8 mouse cellular contexts compared by ENCODE assay signal in genomic region chr11:57800266-57800951, GRCm38 (mm10). TPM values are rescaled to one million over a fixed set of nuclear protein-coding genes. Genes with fewer than 3 reads are reported as not detected.
DNase-seq lines count a peak whose midpoint lies in the region; ATAC-seq and TF ChIP-seq lines count a peak whose summit lies in the region.

No protein-coding gene starts in this region.

- 19% methylated on average over 22 of the region's 22 CpGs for WGBS in forebrain, embryonic 16.5 days
- WGBS in midbrain, embryonic 15.5 days = 19% methylated on average over 22 of the region's 22 CpGs

- no peak for TF ChIP-seq CTCF in CH12.LX (conservative IDR thresholded peaks at IDR 0.05 in 1 of 2, IDR thresholded peaks at IDR 0.05 in 1 of 2; ENCODE audit: low read depth in 2 of 2, low read length in 2 of 2)

- TF ChIP-seq POLR2A in CH12.LX (IDR thresholded peaks at IDR 0.05; ENCODE audit: low read depth, low read length) = no peak

- in situ Hi-C loops in CH12.LX (cut with MboI; ENCODE audit: low pct_ligation_motif_present, low pct_unique_long_range_greater_than_20kb, low sequenced_read_pairs) = loop anchor here (5.0 to 10.0 kb wide), 2 partner anchors 137 to 284 kb away; no protein-coding TSS in a partner anchor

- peaks cover 0 to 2% of the 10 kb centered on the region in 2 experiments for H3K36me3 ChIP-seq in CH12.LX (replicated peaks in 1 of 2; ENCODE audit: control insufficient read depth in 1 of 2, insufficient read depth in 1 of 2, low read length in 1 of 2)
- no peaks in the 10 kb centered on the region for H3K36me3 ChIP-seq in forebrain, embryonic 16.5 days (ENCODE audit: control insufficient read depth, insufficient read depth)
- H3K36me3 ChIP-seq in midbrain, embryonic 15.5 days (replicated peaks) = no peaks in the 10 kb centered on the region

- H3K4me2 ChIP-seq in CH12.LX (ENCODE audit: insufficient read depth, low read depth, poor library complexity, severe bottlenecking) = peak overlapping the region; percentile 76
- peak overlapping the region; percentile 92 for H3K4me2 ChIP-seq in forebrain, embryonic 16.5 days (ENCODE audit: low read length)
- peak overlapping the region; percentile 97 for H3K4me2 ChIP-seq in midbrain, embryonic 15.5 days

- H3K27ac ChIP-seq in CH12.LX (ENCODE audit: insufficient read depth, low read depth) = no peak overlapping the region
- no peak overlapping the region for H3K27ac ChIP-seq in forebrain, embryonic 16.5 days (ENCODE audit: low read length)
- no peak overlapping the region for H3K27ac ChIP-seq in midbrain, embryonic 15.5 days

- no peak for TF ChIP-seq EP300 in CH12.LX (IDR thresholded peaks at IDR 0.05; ENCODE audit: low read length)

- H3K9ac ChIP-seq in CH12.LX (ENCODE audit: insufficient read depth, low read depth) = peak overlapping the region; percentile 70
- peak overlapping the region; percentile 64 for H3K9ac ChIP-seq in forebrain, embryonic 16.5 days (replicated peaks; ENCODE audit: low read depth, low read length)
- H3K9ac ChIP-seq in midbrain, embryonic 15.5 days = peak overlapping the region; percentile 81

- ATAC-seq in CD4-positive, CD25-positive, alpha-beta regulatory T cell, adult 4 months = no peak
- ATAC-seq in forebrain, embryonic 16.5 days = no peak
- no peak for ATAC-seq in midbrain, embryonic 15.5 days (replicated peaks)

- dilution Hi-C loops in CH12.LX (cut with MboI; ENCODE audit: extremely low pct_ligation_motif_present, extremely low pct_unique_long_range_greater_than_20kb, low sequenced_read_pairs) = no loop called here

- DNase-seq in CD4-positive, CD25-positive, alpha-beta regulatory T cell, adult 2 months (ENCODE audit: low read depth, low spot score) = peak; percentile 43
- DNase-seq in CH12.LX (ENCODE audit: extremely low read depth) = peak; percentile 21
- peak; percentile 25 for DNase-seq in kidney, postnatal 10 days
- no peak for DNase-seq in embryo, embryonic 9.5 days (ENCODE audit: extremely low spot score)
- no peak for DNase-seq in frontal cortex, postnatal 14 days (ENCODE audit: low spot score in 2 of 2)

- H3K79me2 ChIP-seq in CH12.LX (replicated peaks; ENCODE audit: control insufficient read depth, extremely low read depth, insufficient read depth, poor library complexity, severe bottlenecking) = no peaks in the 10 kb centered on the region

- no peak for TF ChIP-seq RAD21 in CH12.LX (IDR thresholded peaks at IDR 0.05; ENCODE audit: low read depth, low read length)

- peaks cover 13% of the 10 kb centered on the region for H3K27me3 ChIP-seq in CH12.LX (replicated peaks)
- no peaks in the 10 kb centered on the region for H3K27me3 ChIP-seq in forebrain, embryonic 16.5 days (replicated peaks; ENCODE audit: control insufficient read depth, insufficient read depth, low read length)
- no peaks in the 10 kb centered on the region for H3K27me3 ChIP-seq in midbrain, embryonic 15.5 days (replicated peaks)

- peaks cover 7 to 24% of the 10 kb centered on the region in 2 experiments; a peak in 3 of 4 replicates for H3K4me1 ChIP-seq in CH12.LX (ENCODE audit: control insufficient read depth in 1 of 2, insufficient read depth in 2 of 2)
- peaks cover 21% of the 10 kb centered on the region for H3K4me1 ChIP-seq in forebrain, embryonic 16.5 days (replicated peaks; ENCODE audit: control insufficient read depth, insufficient read depth, low read length)
- peaks cover 24% of the 10 kb centered on the region for H3K4me1 ChIP-seq in midbrain, embryonic 15.5 days

- peak overlapping the region; percentile 73 to 97 (median 74) for H3K4me3 ChIP-seq in CH12.LX (replicated peaks in 1 of 3; ENCODE audit: low read depth in 2 of 3, low read length in 2 of 3, poor library complexity in 1 of 3)
- peak overlapping the region; percentile 91 for H3K4me3 ChIP-seq in forebrain, embryonic 16.5 days (replicated peaks; ENCODE audit: low read length)
- peak overlapping the region; percentile 93 for H3K4me3 ChIP-seq in midbrain, embryonic 15.5 days

- no peaks in the 10 kb centered on the region for H3K9me3 ChIP-seq in CH12.LX (replicated peaks; ENCODE audit: low read length)
- no peaks in the 10 kb centered on the region for H3K9me3 ChIP-seq in forebrain, embryonic 16.5 days (ENCODE audit: control insufficient read depth, low read length)
- H3K9me3 ChIP-seq in midbrain, embryonic 15.5 days = no peaks in the 10 kb centered on the region

TF ChIP-seq in CH12.LX, 34 proteins besides CTCF, POLR2A, EP300 and RAD21:
- TF ChIP-seq TCF12 (IDR thresholded peaks at IDR 0.05; ENCODE audit: low read depth, low read length) (no peak), MAFK (IDR thresholded peaks at IDR 0.05; ENCODE audit: insufficient replicate concordance, low read length) (no peak), ELF1 (IDR thresholded peaks at IDR 0.05; ENCODE audit: low read depth, low read length) (peak; percentile 52; the same call in 1 of the 2 replicates), NRF1 (IDR thresholded peaks at IDR 0.05; ENCODE audit: low read depth, low read length) (no peak)

RNA-seq across cellular contexts. Expression of gene Sap30l, which starts 1.0 kb away (rescaled TPM):
- polyA plus RNA-seq in CD4-positive, CD25-positive, alpha-beta regulatory T cell, adult 4 months (2017; shearing (Covaris generic)) = 1 to 10 TPM; 5.7 to 8.4 TPM
- 23.1 and 28.0 TPM in 2 replicates for total RNA-seq in CH12.LX (2012; rRNA removed)
- total RNA-seq in CH12.LX (2014; rRNA removed) = 16.8 and 17.1 TPM in 2 replicates
- 20.8 and 23.0 TPM in 2 replicates for polyA plus RNA-seq in CH12.LX (2012; ENCODE audit: insufficient read length, low read depth)
- polyA plus RNA-seq in forebrain, embryonic 16.5 days (2015; fragmentation: Nextera tagmentation; extraction: Ambion mirVana) = 5.8 and 7.9 TPM in 2 replicates
- polyA plus RNA-seq in midbrain, embryonic 15.5 days (2015; fragmentation: Nextera tagmentation; extraction: Ambion mirVana) = 9.3 and 11.6 TPM in 2 replicates

RNA-seq across cellular contexts. Expression of gene Hand1, which starts 32.2 kb away (rescaled TPM):
- not detected for polyA plus RNA-seq in CD4-positive, CD25-positive, alpha-beta regulatory T cell, adult 4 months (2017; shearing (Covaris generic))
- not detected in 2 replicates for total RNA-seq in CH12.LX (2012; rRNA removed)
- not detected in 2 replicates for total RNA-seq in CH12.LX (2014; rRNA removed)
- not detected in 2 replicates for polyA plus RNA-seq in CH12.LX (2012; ENCODE audit: insufficient read length, low read depth)
- polyA plus RNA-seq in forebrain, embryonic 16.5 days (2015; fragmentation: Nextera tagmentation; extraction: Ambion mirVana) = not detected in 2 replicates
- polyA plus RNA-seq in midbrain, embryonic 15.5 days (2015; fragmentation: Nextera tagmentation; extraction: Ambion mirVana) = not detected in 2 replicates

Comparison
In these comparisons a context has a peak if more than half of its experiments do, and no peak if none do; other contexts are left out.
1. DNase-seq: peak in CD4-positive, CD25-positive, alpha-beta regulatory T cell, adult 2 months (single experiment), CH12.LX (single experiment) and kidney, postnatal 10 days (single experiment); none in embryo, embryonic 9.5 days (single experiment) and frontal cortex, postnatal 14 days (0 of 2).
2. Peak in every context shown above with its lines, with median percentiles within 50 percentile points of each other: H3K4me2 ChIP-seq, H3K4me3 ChIP-seq and H3K9ac ChIP-seq.